Mouse (Mus musculus): ENCODE data around the gene Gm7995. TPM values are rescaled to one million over a fixed set of nuclear protein-coding genes. Genes with fewer than 3 reads are reported as not detected.
"Not testable (repeated sequence)": the region's sequence is repeated elsewhere in the genome, so short reads cannot be mapped to it uniquely, and the experiment has no call there.

Gm7995 gene
- total RNA-seq (2021) = not detected
- long read RNA-seq = 0 reads

DNA sequence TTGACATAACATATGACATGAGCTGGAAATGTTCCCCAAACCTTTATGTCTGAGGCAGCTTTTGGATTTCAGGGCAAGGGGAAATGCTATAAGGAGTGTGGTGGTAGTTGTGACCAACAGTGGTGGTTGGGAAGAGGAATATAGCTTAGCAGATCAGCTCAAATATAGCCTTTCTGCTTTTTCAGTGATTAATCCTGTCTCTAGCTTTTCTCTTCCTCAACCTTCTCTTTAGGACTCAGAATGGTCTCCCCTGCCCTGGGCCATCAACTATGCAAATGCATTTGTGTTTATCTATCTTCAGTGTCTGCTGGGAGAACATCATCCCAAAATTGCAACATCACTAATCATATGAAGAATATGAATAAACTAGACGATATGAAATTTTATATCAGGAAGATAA is at the start of gene Gm7995:
Gene Gm7995 (plus strand): TSS at position 301 of the 400 bp plus-strand sequence.
- not testable (repeated sequence) for DNase-seq (ENCODE audit: low spot score in 2 of 2)

DNA sequence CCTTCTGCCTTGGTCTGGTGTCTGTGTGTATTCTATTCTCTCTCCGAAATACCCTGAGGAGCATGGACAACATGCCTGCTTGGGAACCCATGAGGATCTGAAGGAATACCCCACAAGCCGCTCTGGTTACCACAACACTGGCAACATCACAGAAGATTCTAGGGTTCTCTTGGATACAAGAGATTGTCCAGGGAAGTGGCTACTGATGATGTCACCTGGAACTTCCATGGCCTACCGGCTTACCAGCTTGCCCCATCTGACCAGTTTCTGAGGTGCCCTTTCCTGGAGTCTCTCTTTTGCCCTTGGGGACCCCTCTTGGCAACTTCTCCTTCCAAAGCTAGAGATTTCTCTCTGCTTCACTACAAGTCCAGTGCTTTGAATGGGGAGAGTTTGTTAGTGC is 12.8 kb upstream of the Gm7995 start, which contains the start of gene Gm9611:
Gene Gm9611 (minus strand): TSS at position 101 of the 400 bp plus-strand sequence.
- not testable (repeated sequence) for DNase-seq (ENCODE audit: low spot score in 2 of 2)

Small RNA genes lying within 50 kb of the gene (microRNA-seq; reads per million reads assigned to microRNA genes)
- gene Gm25208 (0 reads per million in 2 experiments), gene Gm25892 (0 reads per million in 2 experiments)

Other genes starting within 250 kb of the Gm7995 start
- not detected for gene Gm7951, start 192.8 kb upstream of the Gm7995 start, total RNA-seq (2021)
- gene Gm17027, start 147.6 kb upstream of the Gm7995 start, total RNA-seq (2021) = not detected
- 1 to 10 TPM; 1.6 to 2.5 TPM for gene Gm3573, start 119.4 kb upstream of the Gm7995 start, total RNA-seq (2021)
- not detected for gene Gm17026, start 50.2 kb upstream of the Gm7995 start, total RNA-seq (2021)
- not detected for gene Gm9611, start 12.9 kb upstream of the Gm7995 start, total RNA-seq (2021)
- gene Gm8005, start 129.5 kb downstream of the Gm7995 start, total RNA-seq (2021) = not detected
- gene Gm8011, start 153.7 kb downstream of the Gm7995 start, total RNA-seq (2021) = not detected
- gene Gm8020, start 192.1 kb downstream of the Gm7995 start, total RNA-seq (2021) = not detected
- gene Gm8024, start 214.1 kb downstream of the Gm7995 start, total RNA-seq (2021) = not detected